Mouse (Mus musculus) thymus, adult 2 months (tissue): ENCODE data around the gene Schip1. TPM values are rescaled to one million over a fixed set of nuclear protein-coding genes. Genes with fewer than 3 reads are reported as not detected.

Source experiments
- DNase-seq: peaks from one replicate; pipeline ENCODE4 v3.0.0; 2021
- H3K27ac ChIP-seq: fragments of 200-500 bp; 2 replicates; pipeline ENCODE4 v1.5.1; 2012; ENCODE audit warnings: low read length, control low read depth; ENCODE audit not compliant: control insufficient read depth, insufficient read depth
- H3K27me3 ChIP-seq: fragments of 200-500 bp; 2 replicates; pipeline ENCODE4 v1.6.1; 2012; ENCODE audit warnings: mild to moderate bottlenecking, low read length, moderate library complexity, mixed read lengths; ENCODE audit not compliant: control insufficient read depth, insufficient read depth
- H3K36me3 ChIP-seq: fragments of 200-500 bp; 2 replicates; pipeline ENCODE4 v1.6.1; 2012; ENCODE audit warnings: mild to moderate bottlenecking, low read length, moderate library complexity; ENCODE audit not compliant: control insufficient read depth, insufficient read depth
- H3K4me1 ChIP-seq: fragments of 200-500 bp; replicated peaks from 2 replicates; pipeline ENCODE4 v1.6.1; 2012; ENCODE audit warnings: low read length; ENCODE audit not compliant: control insufficient read depth, insufficient read depth
- H3K4me3 ChIP-seq: fragments of 200-500 bp; 2 replicates; pipeline ENCODE4 v1.5.1; 2012; ENCODE audit warnings: mild to moderate bottlenecking, low read length, control low read depth, moderate library complexity; ENCODE audit not compliant: control insufficient read depth, insufficient read depth
- CTCF ChIP-seq: fragments of 200-500 bp; IDR thresholded peaks from 2 replicates; pipeline ENCODE4 v1.5.1; 2012; ENCODE audit warnings: mild to moderate bottlenecking, control low read depth, low read length, moderate library complexity, borderline replicate concordance; ENCODE audit not compliant: control insufficient read depth, poor library complexity, insufficient read depth; ENCODE audit errors: extremely low read depth
- POLR2A ChIP-seq: fragments of 200-500 bp; IDR thresholded peaks from 2 replicates; pipeline ENCODE4 v1.6.1; 2012; ENCODE audit warnings: mild to moderate bottlenecking, low read length, control low read depth, moderate library complexity; ENCODE audit not compliant: control insufficient read depth, poor library complexity, insufficient read depth; ENCODE audit errors: extremely low read depth
- WGBS: fragments of 180-500 bp; shearing (Covaris S2); methylation state at CpG from one replicate; pipeline ENCODE4 v1.1.7; 2018; 5-methylcytosine and 5-hydroxymethylcytosine counted together
- polyA plus RNA-seq: library from polyadenylated mRNA; depleted of rRNA; stranded (reverse); fragments of >200 nt; gene quantifications from 2 replicates; pipeline ENCODE4 v1.2.3, GENCODE M21; 2012

Gene Schip1
- polyA plus RNA-seq, 1 experiment, result 3.2 TPM

DNA sequence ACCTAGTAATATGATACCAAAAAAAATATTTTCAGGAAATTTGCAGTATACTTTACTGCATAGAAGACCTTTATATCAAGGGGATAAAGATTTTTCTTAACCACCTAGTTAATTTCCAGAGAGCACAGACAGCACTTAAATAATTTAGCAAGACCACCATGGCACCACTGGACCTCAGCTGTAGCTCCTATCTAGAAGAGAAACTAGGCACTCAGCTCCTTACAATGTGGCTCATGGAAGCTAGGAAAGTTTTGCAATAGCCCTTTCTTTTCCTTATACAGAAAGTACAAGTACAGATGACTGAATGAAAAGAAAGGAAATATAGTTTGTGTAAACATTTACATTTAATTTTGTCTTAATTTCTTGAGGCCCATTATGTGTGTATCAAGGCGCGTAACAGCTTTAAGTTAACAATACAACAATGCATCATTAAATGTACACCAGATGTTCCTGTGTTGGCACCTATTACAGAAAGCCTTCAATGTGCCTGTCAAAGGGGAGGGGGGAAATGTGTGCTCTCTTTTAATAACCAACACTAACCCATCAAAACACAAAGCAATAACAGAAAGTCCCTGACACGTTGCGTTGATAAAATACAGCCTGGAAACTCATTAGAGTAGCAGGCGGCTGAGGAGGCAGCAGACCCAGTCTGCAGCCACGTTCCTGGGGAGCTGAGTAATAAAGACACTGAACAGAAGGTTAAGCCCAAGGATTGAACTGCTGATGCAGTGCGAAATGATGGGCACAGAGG lies 218.4 kb downstream of the Schip1 start:
- no peak for TF ChIP-seq CTCF
- no peak for TF ChIP-seq POLR2A
- WGBS, result 75% methylated on average over 7 of the region's 7 CpGs
- Histone ChIP-seq H3K27ac (no peak overlapping the region), H3K36me3 (no peaks in the 10 kb centered on the region), H3K4me1 (no peaks in the 10 kb centered on the region), H3K27me3 (no peaks in the 10 kb centered on the region), H3K4me3 (no peak overlapping the region)
- no peak for DNase-seq

DNA sequence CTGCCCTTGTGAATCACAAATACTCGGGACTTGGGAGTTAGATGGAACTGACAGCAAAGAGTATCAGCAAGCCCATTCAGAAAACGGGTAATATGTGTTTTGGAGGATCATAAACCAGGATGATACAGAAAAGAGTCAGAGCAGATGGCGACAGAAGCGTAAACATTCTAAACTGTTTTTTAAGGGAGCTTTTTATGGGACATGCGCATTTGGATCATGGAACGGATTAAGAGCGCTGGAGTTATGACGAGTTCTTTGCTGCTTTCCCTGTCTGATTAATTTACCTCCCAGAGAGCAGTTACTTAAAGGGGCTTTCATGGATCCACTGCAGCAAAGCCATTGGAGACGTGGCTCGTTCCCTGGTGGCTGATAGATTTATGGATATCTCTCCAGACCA lies 219.0 kb downstream of the Schip1 start:
- DNase-seq, result no peak
- TF ChIP-seq POLR2A, result no peak
- Histone ChIP-seq H3K27ac (no peak overlapping the region), H3K4me3 (no peak overlapping the region), H3K36me3 (no peaks in the 10 kb centered on the region), H3K4me1 (no peaks in the 10 kb centered on the region), H3K27me3 (no peaks in the 10 kb centered on the region)
- WGBS, result 80% methylated on average over 10 of the region's 10 CpGs

DNA sequence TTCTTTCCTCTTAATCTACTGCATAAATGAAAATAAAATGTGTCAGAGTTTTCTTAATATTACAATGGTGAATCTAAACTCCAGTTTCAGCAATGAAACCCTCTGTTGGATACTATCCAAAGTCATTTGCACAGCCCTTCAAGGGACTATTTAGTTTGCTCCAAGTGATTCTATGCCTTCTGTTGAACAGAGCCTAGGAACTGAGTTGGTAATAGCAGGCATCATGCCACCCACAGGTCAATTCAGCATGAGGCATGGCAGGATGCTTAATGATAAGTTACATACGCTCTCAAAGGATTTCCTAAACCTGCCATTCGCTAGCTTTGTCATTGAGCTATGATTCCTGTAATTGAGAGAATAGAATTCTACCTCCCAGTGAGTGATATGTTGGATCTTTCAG lies 219.9 kb downstream of the Schip1 start:
- no peaks in the 10 kb centered on the region for H3K36me3 ChIP-seq
- H3K27ac ChIP-seq, result no peak overlapping the region
- H3K4me1 ChIP-seq, result no peaks in the 10 kb centered on the region
- DNase-seq, result no peak
- WGBS, result 94% methylated on average over 2 of the region's 2 CpGs
- H3K27me3 ChIP-seq, result no peaks in the 10 kb centered on the region
- TF ChIP-seq POLR2A (no peak), CTCF (no peak)
- no peak overlapping the region for H3K4me3 ChIP-seq

DNA sequence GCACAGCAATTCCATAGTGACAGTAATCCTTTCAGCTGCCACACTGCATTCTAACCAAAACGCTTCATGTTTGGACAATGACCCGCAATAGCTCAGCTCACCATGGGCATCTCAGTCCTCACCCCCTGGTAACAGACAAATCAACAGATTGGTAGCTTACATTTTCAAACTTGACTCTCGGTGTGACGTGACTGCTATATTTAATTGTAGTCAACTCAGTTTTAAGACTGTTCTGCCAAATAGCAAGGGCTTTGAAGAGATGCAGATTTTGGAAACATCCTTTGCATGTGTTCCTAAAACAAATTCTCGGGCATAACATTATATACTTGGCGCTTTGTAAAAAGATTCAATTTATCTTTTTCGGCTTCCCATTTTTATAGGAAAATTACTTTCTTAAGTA lies 232.2 kb downstream of the Schip1 start:
- 95% methylated on average over 7 of the region's 7 CpGs for WGBS
- H3K27ac ChIP-seq, result no peak overlapping the region

DNA sequence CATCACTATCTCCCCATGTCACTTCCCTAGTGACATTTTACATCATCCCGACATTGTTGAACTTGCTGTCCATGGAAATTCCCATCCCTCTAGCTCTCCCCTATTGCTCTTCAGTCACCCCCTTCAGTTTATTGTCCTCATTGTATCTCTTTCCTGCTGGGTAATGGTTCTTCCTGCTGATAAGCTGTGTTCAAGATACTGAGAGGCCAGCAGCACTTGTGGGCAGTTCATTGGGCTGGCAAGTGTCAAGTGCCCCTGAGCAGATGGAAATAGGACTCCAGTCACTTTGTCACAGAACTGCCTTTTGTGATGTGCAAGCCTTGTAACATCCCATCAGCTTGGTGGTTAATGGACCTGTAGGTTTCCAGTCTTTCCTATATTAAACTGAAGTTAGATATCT lies 241.0 kb downstream of the Schip1 start:
- H3K27ac ChIP-seq, result no peak overlapping the region
- no peaks in the 10 kb centered on the region for H3K36me3 ChIP-seq
- no peaks in the 10 kb centered on the region for H3K4me1 ChIP-seq
- WGBS, result 8% methylated on average over 1 of the region's 1 CpGs
- no peaks in the 10 kb centered on the region for H3K27me3 ChIP-seq
- no peak overlapping the region for H3K4me3 ChIP-seq
- DNase-seq, result no peak
- TF ChIP-seq POLR2A, result no peak
- TF ChIP-seq CTCF, result no peak

More for the DNA sequence above, 232.2 kb downstream of the Schip1 start:
- no peak overlapping the region for H3K4me3 ChIP-seq
- DNase-seq, result no peak
- H3K36me3 ChIP-seq, result no peaks in the 10 kb centered on the region
- H3K27me3 ChIP-seq, result no peaks in the 10 kb centered on the region
- TF ChIP-seq CTCF (no peak), POLR2A (no peak)
- no peaks in the 10 kb centered on the region for H3K4me1 ChIP-seq

DNA sequence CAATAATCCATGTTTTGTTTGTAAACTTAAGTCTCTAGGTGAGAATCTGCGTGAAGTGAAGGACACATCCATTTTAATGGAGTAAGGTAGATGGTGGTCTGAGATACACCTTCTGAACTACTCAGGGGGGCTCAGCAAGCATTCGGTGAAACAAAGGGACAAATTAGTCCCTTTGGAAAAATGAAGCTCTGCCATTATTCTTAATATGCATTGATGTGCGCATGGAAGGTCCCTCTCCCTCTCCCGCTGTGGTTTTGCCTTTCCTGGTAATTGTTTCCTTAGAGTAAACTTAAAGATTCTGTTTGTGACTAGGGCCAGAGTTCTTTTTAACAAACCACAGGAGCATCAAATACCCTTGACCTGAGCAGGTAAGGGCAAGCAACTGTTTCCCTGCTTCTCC lies 242.1 kb downstream of the Schip1 start:
- Histone ChIP-seq H3K36me3 (no peaks in the 10 kb centered on the region), H3K4me3 (no peak overlapping the region), H3K4me1 (no peaks in the 10 kb centered on the region), H3K27me3 (no peaks in the 10 kb centered on the region), H3K27ac (no peak overlapping the region)
- DNase-seq, result no peak
- WGBS, result 60% methylated on average over 4 of the region's 4 CpGs
- TF ChIP-seq POLR2A (no peak), CTCF (no peak)

DNA sequence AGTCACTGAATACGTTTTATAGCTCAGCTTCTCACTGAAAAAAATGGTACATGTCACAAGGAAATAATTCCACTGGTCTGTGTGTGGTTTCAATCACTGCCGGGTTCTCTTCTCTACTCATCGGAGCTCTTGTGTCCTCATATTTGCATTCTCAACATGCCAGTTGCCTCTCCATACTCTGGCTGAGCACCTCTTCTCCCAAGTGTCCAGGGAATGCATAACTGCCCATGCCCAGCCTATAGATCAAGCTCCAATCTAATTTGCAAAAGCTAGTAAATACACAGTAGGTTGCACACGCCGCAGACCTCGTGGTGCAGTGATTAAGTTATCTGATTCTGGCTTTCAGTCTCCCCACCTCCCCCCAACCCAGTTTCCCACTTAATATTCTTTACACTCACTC lies 261.0 kb downstream of the Schip1 start:
- DNase-seq, result no peak
- WGBS, result 87% methylated on average over 6 of the region's 6 CpGs
- no peaks in the 10 kb centered on the region for H3K4me1 ChIP-seq
- H3K4me3 ChIP-seq, result no peak overlapping the region
- H3K27ac ChIP-seq, result no peak overlapping the region
- TF ChIP-seq CTCF (no peak), POLR2A (no peak)
- no peaks in the 10 kb centered on the region for H3K36me3 ChIP-seq
- H3K27me3 ChIP-seq, result no peaks in the 10 kb centered on the region

DNA sequence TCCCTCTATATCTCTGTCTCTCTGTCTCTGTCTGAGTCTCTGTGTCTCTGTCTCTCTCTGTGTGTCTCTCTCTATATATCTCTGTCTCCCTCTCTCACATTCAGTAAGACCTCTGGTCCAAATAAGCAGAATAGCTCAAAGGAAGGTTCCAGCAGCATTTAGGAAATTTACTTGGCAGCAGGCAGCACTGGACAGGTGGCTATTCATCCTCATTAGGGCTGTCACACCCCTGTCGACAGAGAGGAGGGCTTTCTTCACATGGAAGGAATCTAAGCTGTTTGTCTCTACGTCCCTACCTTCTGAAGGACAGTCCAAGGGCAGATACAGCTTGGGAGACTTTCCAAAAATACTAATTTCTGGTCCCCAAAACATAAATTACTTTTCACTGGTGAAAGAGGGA lies 267.9 kb downstream of the Schip1 start:
- Histone ChIP-seq H3K36me3 (no peaks in the 10 kb centered on the region), H3K27ac (no peak overlapping the region), H3K27me3 (no peaks in the 10 kb centered on the region), H3K4me1 (no peaks in the 10 kb centered on the region), H3K4me3 (no peak overlapping the region)
- 51% methylated on average over 2 of the region's 2 CpGs for WGBS
- no peak for TF ChIP-seq POLR2A
- TF ChIP-seq CTCF, result no peak
- DNase-seq, result no peak
